Mouse (Mus musculus) liver, embryonic 14.5 days (tissue): Measurements from ENCODE around the gene Slc46a1.

Experiments
- CTCF ChIP-seq: IDR thresholded peaks from 2 replicates; pipeline ENCODE4 v1.5.1; 2016; ENCODE audit warnings: antibody characterized with exemption, low read depth, control low read depth
- EP300 ChIP-seq: IDR thresholded peaks from 2 replicates; pipeline ENCODE4 v1.6.1; 2016; ENCODE audit warnings: antibody characterized with exemption, low read depth

DNA sequence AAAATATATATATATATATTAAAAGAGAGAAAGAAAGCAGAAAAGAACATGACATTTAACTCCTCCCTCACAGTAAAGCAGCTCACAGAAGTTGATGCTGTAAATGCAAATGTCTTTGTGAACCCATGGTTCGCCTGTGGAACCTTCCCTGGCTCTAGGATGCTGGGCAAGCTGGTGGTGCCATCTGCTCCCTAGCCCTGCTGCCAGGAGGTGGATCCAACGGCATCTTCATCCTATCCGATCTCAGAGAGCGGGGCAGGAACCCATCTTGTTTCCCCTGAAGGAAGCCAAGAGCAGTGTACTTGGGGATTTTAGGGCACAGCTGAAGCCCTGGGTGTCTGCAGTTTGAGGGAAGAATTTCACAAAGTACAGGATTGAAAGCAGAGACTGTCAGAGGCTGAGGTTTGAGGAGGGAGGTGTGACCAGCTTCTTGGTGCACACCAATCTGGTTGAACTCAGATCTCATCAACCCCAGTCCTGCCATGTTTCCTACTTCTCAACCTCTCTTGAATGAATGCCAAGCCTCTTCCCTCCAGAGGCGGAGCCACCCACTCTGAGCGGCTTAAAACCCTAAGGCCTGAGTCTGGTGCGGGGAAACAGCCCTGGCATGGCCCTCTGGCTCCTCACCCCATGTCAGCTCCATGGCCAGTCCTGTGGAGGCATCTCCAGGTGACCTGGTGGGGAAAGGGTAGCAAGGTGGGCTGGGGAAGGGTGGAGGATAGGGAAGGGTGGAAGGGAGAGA is 37.6 kb downstream of the Slc46a1 start, which contains the start of gene Sebox:
- no peak for TF ChIP-seq CTCF
- no peak for TF ChIP-seq EP300
